Mouse (Mus musculus) spleen, adult 2 months (tissue): ENCODE results near the gene Zbtb7b.

ENCODE experiments used
- CTCF ChIP-seq: fragments of 200-500 bp; IDR thresholded peaks from 2 replicates; pipeline ENCODE4 v1.5.1; 2011; ENCODE audit warnings: mild to moderate bottlenecking, inconsistent platforms; ENCODE audit not compliant: insufficient read depth, insufficient read length, insufficient replicate concordance; ENCODE audit errors: extremely low read depth
- POLR2A ChIP-seq: fragments of 200-500 bp; IDR thresholded peaks from 2 replicates; pipeline ENCODE4 v1.6.1; 2011; ENCODE audit warnings: low read depth, low read length, inconsistent platforms

- TF ChIP-seq CTCF, result no peak
- TF ChIP-seq POLR2A, result no peak
Measured at GRCm38 (mm10) chr3:89418861-89419250, 24.3 kb upstream of the Zbtb7b start.
